Mouse (Mus musculus) small intestine, adult 2 months (tissue): ENCODE measurements at regions not wholly inside any gene's neighbourhood (a gene's known extent, or its start where the extent isn't known, plus 50 kb on each side); places are given as distances from the start of the nearest gene placed in this dataset.

Experiments
- CTCF ChIP-seq: fragments of 200-500 bp; IDR thresholded peaks from 2 replicates; pipeline ENCODE4 v1.5.1; 2012; ENCODE audit warnings: low read depth, mild to moderate bottlenecking, control low read depth, inconsistent platforms, low read length, moderate library complexity, mixed read lengths; ENCODE audit not compliant: insufficient replicate concordance, insufficient read length; ENCODE audit errors: extremely low read depth
- POLR2A ChIP-seq: fragments of 200-500 bp; IDR thresholded peaks from 2 replicates; pipeline ENCODE4 v1.6.1; 2012; ENCODE audit warnings: low read depth, mild to moderate bottlenecking, control low read depth, inconsistent platforms, low read length, moderate library complexity

DNA sequence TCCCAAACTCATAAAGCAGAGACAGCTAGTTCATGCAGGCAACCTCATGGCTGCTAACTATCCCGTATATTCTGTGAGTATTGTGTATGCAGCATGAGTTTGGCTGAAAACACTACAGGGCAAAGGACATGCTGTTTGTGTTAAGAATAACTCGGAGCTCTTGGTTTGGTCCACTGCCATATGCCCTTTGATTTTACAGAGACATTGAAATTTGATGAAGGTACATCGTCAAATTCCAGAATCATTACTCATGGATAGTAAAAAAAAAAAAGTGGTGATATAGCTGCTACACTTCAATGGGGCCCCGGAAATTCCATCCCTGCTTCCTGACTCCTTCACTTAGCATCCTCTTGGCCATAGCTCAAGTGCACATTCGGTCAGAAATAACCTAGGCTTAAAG lies 159.3 kb upstream of the Ccdc122 start:
- TF ChIP-seq CTCF, result no peak
- no peak for TF ChIP-seq POLR2A
